Comparison of ENCODE assay signal across 20 mouse cellular contexts in the genomic region with DNA sequence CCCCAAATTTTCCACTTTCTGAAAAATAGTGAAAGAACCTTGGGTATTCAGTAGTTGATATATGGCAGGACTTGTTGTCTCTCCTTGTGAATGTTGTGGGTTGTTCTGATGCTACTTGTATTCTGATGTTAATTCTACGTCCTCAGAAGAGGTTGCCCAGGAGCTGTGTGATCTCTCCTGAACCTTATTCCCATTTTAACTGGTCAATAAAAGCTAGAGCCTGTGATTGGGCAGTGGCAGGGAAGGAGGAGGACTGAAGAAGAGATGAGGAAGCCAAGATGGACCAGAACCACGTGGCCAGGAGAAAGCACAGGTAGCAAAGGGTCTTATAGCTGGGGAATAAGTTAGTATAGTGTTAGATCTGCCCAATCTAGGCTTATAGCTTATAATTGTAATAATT. TPM values are rescaled to one million over a fixed set of nuclear protein-coding genes. Genes with fewer than 3 reads are reported as not detected.
DNase-seq lines count a peak whose midpoint lies in the region; ATAC-seq and TF ChIP-seq lines count a peak whose summit lies in the region.
"Had no signal": no experiment of that assay in that cellular context is flagged by ENCODE, and none has a peak within 500 bp of the region (broad histone marks: within the 10 kb centered on the region; RNA-seq: fewer than 3 reads in every experiment).

No protein-coding gene starts in this region.

- 0 out of 4 replicates have a peak, but pooled peaks of 1 of the 2 experiments have one; percentile 19 for TF ChIP-seq POLR2A in MEL (IDR thresholded peaks at IDR 0.05; ENCODE audit: control insufficient read depth in 1 of 2, insufficient read depth in 1 of 2, low read depth in 1 of 2, low read length in 2 of 2, poor library complexity in 1 of 2)

- H3K9me3 ChIP-seq in liver, embryonic 13.5 days (replicated peaks) = no peaks in the 10 kb centered on the region
- no peaks in the 10 kb centered on the region for H3K9me3 ChIP-seq in MEL (replicated peaks; ENCODE audit: insufficient read depth, low read length)
- H3K9me3 ChIP-seq: embryonic facial prominence, embryonic 10.5 days; embryonic facial prominence, embryonic 12.5 days; forebrain, embryonic 13.5 days; forebrain, embryonic 15.5 days had no signal

- 86% methylated on average over 2 of the region's 2 CpGs for WGBS in liver, embryonic 13.5 days (ENCODE audit: insufficient replicate concordance)

- TF ChIP-seq CTCF in MEL (IDR thresholded peaks at IDR 0.05 in 2 of 3, conservative IDR thresholded peaks at IDR 0.05 in 1 of 3; ENCODE audit: control insufficient read depth in 1 of 3, insufficient read depth in 1 of 3, low read depth in 2 of 3, low read length in 3 of 3, poor library complexity in 1 of 3, severe bottlenecking in 1 of 3) = no peak

- peaks cover 64% of the 10 kb centered on the region for H3K36me3 ChIP-seq in liver, embryonic 13.5 days
- H3K36me3 ChIP-seq in MEL (ENCODE audit: control insufficient read depth in 1 of 2, insufficient read depth in 2 of 2, low read length in 2 of 2) = peaks cover 62% of the 10 kb centered on the region in 2 experiments

- TF ChIP-seq EP300 in MEL (IDR thresholded peaks at IDR 0.05; ENCODE audit: low read depth in 1 of 2, low read length in 2 of 2) = no peak

- no peak overlapping the region for H3K4me2 ChIP-seq in liver, embryonic 13.5 days
- H3K4me2 ChIP-seq: embryonic facial prominence, embryonic 12.5 days; forebrain, embryonic 13.5 days; forebrain, embryonic 15.5 days had no signal

- H3K4me1 ChIP-seq in liver, embryonic 13.5 days (replicated peaks) = peaks cover 53% of the 10 kb centered on the region
- H3K4me1 ChIP-seq in MEL (ENCODE audit: control insufficient read depth in 1 of 2, insufficient read depth in 2 of 2, low read length in 2 of 2) = peaks cover 6 to 37% of the 10 kb centered on the region in 2 experiments
- H3K4me1 ChIP-seq: embryonic facial prominence, embryonic 10.5 days; embryonic facial prominence, embryonic 12.5 days; forebrain, embryonic 13.5 days had no signal

- TF ChIP-seq RAD21 in MEL (IDR thresholded peaks at IDR 0.05; ENCODE audit: low read depth, low read length) = no peak

- peaks cover 66% of the 10 kb centered on the region for H3K79me2 ChIP-seq in MEL (ENCODE audit: control insufficient read depth, insufficient read depth, low read length, poor library complexity)

- no peak overlapping the region for H3K9ac ChIP-seq in liver, embryonic 13.5 days
- no peak overlapping the region for H3K9ac ChIP-seq in MEL (ENCODE audit: control insufficient read depth, low read depth, low read length, poor library complexity, severe bottlenecking)
- H3K9ac ChIP-seq: embryonic facial prominence, embryonic 12.5 days; forebrain, embryonic 13.5 days; forebrain, embryonic 15.5 days; forebrain, postnatal 0 days had no signal

- no peaks in the 10 kb centered on the region for H3K27me3 ChIP-seq in liver, embryonic 13.5 days
- no peaks in the 10 kb centered on the region for H3K27me3 ChIP-seq in MEL (ENCODE audit: control insufficient read depth in 1 of 2, insufficient read depth in 2 of 2, low read length in 2 of 2)
- H3K27me3 ChIP-seq: embryonic facial prominence, embryonic 12.5 days; forebrain, embryonic 13.5 days; forebrain, embryonic 15.5 days; Patski had no signal

- DNase-seq in liver, embryonic 13.5 days = no peak
- DNase-seq in liver = no peak
- DNase-seq in MEL (ENCODE audit: low read depth, low spot score) = no peak
- peak; percentile 56 for DNase-seq in R1 (ENCODE audit: low read depth, low spot score)
- DNase-seq in layer of hippocampus, adult 9-11 months = no peak
- DNase-seq: adrenal gland, adult 2 months; adrenal gland, postnatal 10 days; adrenal gland, postnatal 25 days; cerebellum, adult 11 months; cerebellum, adult 18-20 months; cerebellum, adult 8-10 months; cerebellum, adult 9-11 months; cerebellum, postnatal 14 days; cerebellum, postnatal 36 days; forebrain, postnatal 0 days had no signal

- ATAC-seq in liver, embryonic 13.5 days (ENCODE audit: low read depth) = no peak
- ATAC-seq: forebrain, embryonic 13.5 days; forebrain, embryonic 15.5 days; forebrain, postnatal 0 days; Patski had no signal

- H3K27ac ChIP-seq in liver, embryonic 13.5 days = peak overlapping the region; percentile 43; the same call in 1 of the 2 replicates
- no peak overlapping the region for H3K27ac ChIP-seq in MEL (ENCODE audit: control insufficient read depth, low read depth, low read length)
- H3K27ac ChIP-seq: embryonic facial prominence, embryonic 10.5 days; embryonic facial prominence, embryonic 12.5 days; forebrain, embryonic 13.5 days; forebrain, embryonic 15.5 days had no signal

- H3K4me3 ChIP-seq in liver, embryonic 13.5 days (replicated peaks) = no peak overlapping the region
- H3K4me3 ChIP-seq in MEL (ENCODE audit: control insufficient read depth in 1 of 2, insufficient read depth in 1 of 2, low read depth in 2 of 2, low read length in 2 of 2) = no peak overlapping the region
- H3K4me3 ChIP-seq: embryonic facial prominence, embryonic 10.5 days; embryonic facial prominence, embryonic 12.5 days; forebrain, embryonic 13.5 days; forebrain, embryonic 15.5 days had no signal

TF ChIP-seq in MEL, 35 proteins besides CTCF, POLR2A, EP300 and RAD21:
- no peak for TF ChIP-seq HCFC1 (IDR thresholded peaks at IDR 0.05; ENCODE audit: low read depth, low read length)
- 0 out of 2 replicates have a peak, but pooled peaks have one; percentile 6 for TF ChIP-seq ZNF384 (IDR thresholded peaks at IDR 0.05; ENCODE audit: low read depth, low read length)

RNA-seq across cellular contexts. Expression of gene Wapl, which starts 7.1 kb away (rescaled TPM):
- polyA plus RNA-seq in liver, embryonic 13.5 days (2015; fragmentation: Nextera tagmentation; extraction: Ambion mirVana) = 24.9 and 30.0 TPM in 2 replicates
- 100 and 111 TPM in 2 replicates for total RNA-seq in MEL (2012; rRNA removed)
- polyA plus RNA-seq in MEL (2012; ENCODE audit: insufficient read depth in 1 of 2, insufficient read length in 2 of 2, low read depth in 1 of 2, low replicate concordance in 2 of 2, missing spikeins in 1 of 2) = 100 to 1,000 TPM in 1 of 2 experiments, 10 to 100 TPM in 1; 80.4 to 221 TPM
